Mouse (Mus musculus) ES-E14 (cell line): Measurements from ENCODE around the gene Snai1. TPM values are rescaled to one million over a fixed set of nuclear protein-coding genes. Genes with fewer than 3 reads are reported as not detected.

Experiments
- DNase-seq: peaks from one replicate; pipeline ENCODE4 v3.0.0-alpha.2; 2013; ENCODE audit warnings: low read depth, low spot score
- H3K27ac ChIP-seq: 2 replicates; pipeline ENCODE4 v1.5.1; 2012; ENCODE audit warnings: low read depth, mild to moderate bottlenecking, low read length, moderate library complexity, mixed read lengths; ENCODE audit not compliant: poor library complexity, insufficient read depth, severe bottlenecking
- H3K36me3 ChIP-seq: 2 replicates; pipeline ENCODE4 v1.6.1; 2012; ENCODE audit warnings: mild to moderate bottlenecking, low read length, moderate library complexity, mixed read lengths; ENCODE audit not compliant: control insufficient read depth, poor library complexity, insufficient read depth, severe bottlenecking
- H3K4me1 ChIP-seq, 2 experiments: fragments of 150-350 bp in 1 of 2; sonication (generic) in 1 of 2; 2 replicates each; pipeline ENCODE4 v1.6.1; 2012; ENCODE audit warnings: low read length in 2 of 2, mild to moderate bottlenecking in 1 of 2, mixed read lengths in 1 of 2; ENCODE audit not compliant: control insufficient read depth in 2 of 2, insufficient read depth in 2 of 2, poor library complexity in 1 of 2
- H3K4me3 ChIP-seq, 2 experiments: fragments of 150-350 bp in 1 of 2; sonication (generic) in 1 of 2; 2 replicates each; pipeline ENCODE4 v1.5.1; 2012; ENCODE audit warnings: low read length in 2 of 2, low read depth in 1 of 2, mild to moderate bottlenecking in 1 of 2, mixed read lengths in 1 of 2; ENCODE audit not compliant: insufficient read depth in 1 of 2, poor library complexity in 1 of 2, severe bottlenecking in 1 of 2
- H3K9ac ChIP-seq: 2 replicates; pipeline ENCODE4 v1.6.1; 2012; ENCODE audit warnings: low read depth, mild to moderate bottlenecking, low read length, mixed read lengths; ENCODE audit not compliant: poor library complexity, insufficient read depth, severe bottlenecking
- H3K9me3 ChIP-seq: fragments of 150-350 bp; sonication (generic); 2 replicates; pipeline ENCODE4 v1.6.1; 2012; ENCODE audit warnings: low read depth, mild to moderate bottlenecking, low read length; ENCODE audit not compliant: control insufficient read depth, insufficient read depth
- CHD2 ChIP-seq: IDR thresholded peaks from 2 replicates; pipeline ENCODE4 v1.6.1; 2014; ENCODE audit warnings: mild to moderate bottlenecking, low read depth, low read length, inconsistent platforms
- HCFC1 ChIP-seq: IDR thresholded peaks from 2 replicates; pipeline ENCODE4 v1.6.1; 2012; ENCODE audit warnings: low read length, inconsistent platforms, borderline replicate concordance; ENCODE audit not compliant: insufficient read depth
- MAFK ChIP-seq: IDR thresholded peaks from 2 replicates; pipeline ENCODE4 v1.6.1; 2014; ENCODE audit warnings: mild to moderate bottlenecking, low read depth, low read length, inconsistent platforms; ENCODE audit not compliant: insufficient read depth
- ZC3H11A ChIP-seq: IDR thresholded peaks from 2 replicates; pipeline ENCODE4 v1.6.1; 2012; ENCODE audit warnings: low read depth, mild to moderate bottlenecking, inconsistent platforms, low read length, borderline replicate concordance
- ZNF384 ChIP-seq: IDR thresholded peaks from 2 replicates; pipeline ENCODE4 v1.6.1; 2012; ENCODE audit warnings: low read depth, low read length, inconsistent platforms
- in situ Hi-C, 2 experiments: fragments of 600-800 bp; cut with MboI; formaldehyde crosslinking; loops; one replicate each; pipeline ENCODE4 v1.15.1; 2025; ENCODE audit warnings: low sequenced_read_pairs in 2 of 2, inconsistent platforms in 1 of 2; ENCODE audit not compliant: unreplicated experiment in 2 of 2
- total RNA-seq: library from RNA; depleted of rRNA; stranded (reverse); fragments of 300-350 nt; gene quantifications from 2 replicates; pipeline ENCODE4 v1.2.3, GENCODE M21; 2012

Gene Snai1
- total RNA-seq, 1 experiment: 3.4 TPM

- Histone ChIP-seq H3K9ac (peak within 1 kb of the TSS; percentile 87), H3K36me3 (no peaks in the 10 kb centered on the region), H3K4me3 (peak within 1 kb of the TSS; percentile 84 to 88), H3K9me3 (no peaks in the 10 kb centered on the region), H3K4me1 (peaks cover 0 to 12% of the 10 kb centered on the region in 2 experiments; a peak in 1 of 4 replicates), H3K27ac (peak within 1 kb of the TSS; percentile 79)
- TF ChIP-seq CHD2 (no peak), ZNF384 (0 out of 2 replicates have a peak, but pooled peaks have one; percentile 56), MAFK (no peak), HCFC1 (peak; percentile 67), ZC3H11A (no peak)
- in situ Hi-C loops: no loop called here
- DNase-seq: peak; percentile 70
These were observed 45.0 kb upstream of the Snai1 start, which contains the start of gene Spata2 for GRCm38 (mm10) chr2:167492713-167493636. Gene Spata2 (minus strand): TSS chr2:167492887.

- no peaks in the 10 kb centered on the region for H3K9me3 ChIP-seq
- peaks cover 0 to 4% of the 10 kb centered on the region in 2 experiments; a peak in 1 of 4 replicates for H3K4me1 ChIP-seq
- no peak overlapping the region for H3K27ac ChIP-seq
- in situ Hi-C loops: no loop called here
- no peak for DNase-seq
- H3K4me3 ChIP-seq: no peak overlapping the region
- H3K9ac ChIP-seq: no peak overlapping the region
- no peaks in the 10 kb centered on the region for H3K36me3 ChIP-seq
- no peak for TF ChIP-seq HCFC1
- no peak for TF ChIP-seq ZC3H11A
- no peak for TF ChIP-seq ZNF384
- TF ChIP-seq CHD2: no peak
- TF ChIP-seq MAFK: no peak
These were observed 41.6 kb upstream of the Snai1 start for GRCm38 (mm10) chr2:167496437-167496836.

GRCm38 (mm10) chr2:167497272-167497671 lies 40.7 kb upstream of the Snai1 start:
- Histone ChIP-seq H3K4me3 (no peak overlapping the region), H3K9ac (no peak overlapping the region), H3K27ac (no peak overlapping the region), H3K36me3 (no peaks in the 10 kb centered on the region), H3K9me3 (no peaks in the 10 kb centered on the region), H3K4me1 (peaks cover 0 to 3% of the 10 kb centered on the region in 2 experiments; a peak in 1 of 4 replicates)
- in situ Hi-C loops: no loop called here
- TF ChIP-seq CHD2 (no peak), ZNF384 (no peak), MAFK (no peak), HCFC1 (no peak), ZC3H11A (no peak)
- peak; percentile 41 for DNase-seq

GRCm38 (mm10) chr2:167502554-167503252 lies 35.3 kb upstream of the Snai1 start:
- peak overlapping the region; percentile 64 for H3K27ac ChIP-seq
- peaks cover 17% of the 10 kb centered on the region for H3K36me3 ChIP-seq
- H3K9me3 ChIP-seq: no peaks in the 10 kb centered on the region
- in situ Hi-C loops: no loop called here
- peak overlapping the region; percentile 87 to 95 for H3K4me3 ChIP-seq
- peak overlapping the region; percentile 59; the same call in 1 of the 2 replicates for H3K9ac ChIP-seq
- DNase-seq: no peak
- TF ChIP-seq ZC3H11A (no peak), HCFC1 (no peak)
- peaks cover 2 to 15% of the 10 kb centered on the region in 2 experiments; a peak in 2 of 4 replicates for H3K4me1 ChIP-seq
